Mouse (Mus musculus) thymus, adult 2 months (tissue): ENCODE results near the gene Gm20388. TPM values are rescaled to one million over a fixed set of nuclear protein-coding genes. Genes with fewer than 3 reads are reported as not detected.
"Not testable (repeated sequence)": the region's sequence is repeated elsewhere in the genome, so short reads cannot be mapped to it uniquely, and the experiment has no call there.

Experiments
- DNase-seq: peaks from one replicate; pipeline ENCODE4 v3.0.0; 2021
- H3K27ac ChIP-seq: fragments of 200-500 bp; 2 replicates; pipeline ENCODE4 v1.5.1; 2012; ENCODE audit warnings: low read length, control low read depth; ENCODE audit not compliant: control insufficient read depth, insufficient read depth
- H3K27me3 ChIP-seq: fragments of 200-500 bp; 2 replicates; pipeline ENCODE4 v1.6.1; 2012; ENCODE audit warnings: mild to moderate bottlenecking, low read length, moderate library complexity, mixed read lengths; ENCODE audit not compliant: control insufficient read depth, insufficient read depth
- H3K36me3 ChIP-seq: fragments of 200-500 bp; 2 replicates; pipeline ENCODE4 v1.6.1; 2012; ENCODE audit warnings: mild to moderate bottlenecking, low read length, moderate library complexity; ENCODE audit not compliant: control insufficient read depth, insufficient read depth
- H3K4me1 ChIP-seq: fragments of 200-500 bp; replicated peaks from 2 replicates; pipeline ENCODE4 v1.6.1; 2012; ENCODE audit warnings: low read length; ENCODE audit not compliant: control insufficient read depth, insufficient read depth
- H3K4me3 ChIP-seq: fragments of 200-500 bp; 2 replicates; pipeline ENCODE4 v1.5.1; 2012; ENCODE audit warnings: mild to moderate bottlenecking, low read length, control low read depth, moderate library complexity; ENCODE audit not compliant: control insufficient read depth, insufficient read depth
- CTCF ChIP-seq: fragments of 200-500 bp; IDR thresholded peaks from 2 replicates; pipeline ENCODE4 v1.5.1; 2012; ENCODE audit warnings: mild to moderate bottlenecking, control low read depth, low read length, moderate library complexity, borderline replicate concordance; ENCODE audit not compliant: control insufficient read depth, poor library complexity, insufficient read depth; ENCODE audit errors: extremely low read depth
- POLR2A ChIP-seq: fragments of 200-500 bp; IDR thresholded peaks from 2 replicates; pipeline ENCODE4 v1.6.1; 2012; ENCODE audit warnings: mild to moderate bottlenecking, low read length, control low read depth, moderate library complexity; ENCODE audit not compliant: control insufficient read depth, poor library complexity, insufficient read depth; ENCODE audit errors: extremely low read depth
- WGBS: fragments of 180-500 bp; shearing (Covaris S2); methylation state at CpG from one replicate; pipeline ENCODE4 v1.1.7; 2018; 5-methylcytosine and 5-hydroxymethylcytosine counted together
- polyA plus RNA-seq: library from polyadenylated mRNA; depleted of rRNA; stranded (reverse); fragments of >200 nt; gene quantifications from 2 replicates; pipeline ENCODE4 v1.2.3, GENCODE M21; 2012

Gm20388 gene
- polyA plus RNA-seq, 1 experiment = 103 TPM

GRCm38 (mm10) chr8:121128531-121129264 lies 1218.1 kb downstream of the Gm20388 start:
- Histone ChIP-seq H3K4me3 (no peak overlapping the region), H3K27me3 (peaks cover 22% of the 10 kb centered on the region), H3K36me3 (no peaks in the 10 kb centered on the region), H3K4me1 (no peaks in the 10 kb centered on the region), H3K27ac (no peak overlapping the region)
- TF ChIP-seq CTCF (no peak), POLR2A (no peak)
- no peak for DNase-seq
- 9% methylated on average over 55 of the region's 55 CpGs for WGBS

DNA sequence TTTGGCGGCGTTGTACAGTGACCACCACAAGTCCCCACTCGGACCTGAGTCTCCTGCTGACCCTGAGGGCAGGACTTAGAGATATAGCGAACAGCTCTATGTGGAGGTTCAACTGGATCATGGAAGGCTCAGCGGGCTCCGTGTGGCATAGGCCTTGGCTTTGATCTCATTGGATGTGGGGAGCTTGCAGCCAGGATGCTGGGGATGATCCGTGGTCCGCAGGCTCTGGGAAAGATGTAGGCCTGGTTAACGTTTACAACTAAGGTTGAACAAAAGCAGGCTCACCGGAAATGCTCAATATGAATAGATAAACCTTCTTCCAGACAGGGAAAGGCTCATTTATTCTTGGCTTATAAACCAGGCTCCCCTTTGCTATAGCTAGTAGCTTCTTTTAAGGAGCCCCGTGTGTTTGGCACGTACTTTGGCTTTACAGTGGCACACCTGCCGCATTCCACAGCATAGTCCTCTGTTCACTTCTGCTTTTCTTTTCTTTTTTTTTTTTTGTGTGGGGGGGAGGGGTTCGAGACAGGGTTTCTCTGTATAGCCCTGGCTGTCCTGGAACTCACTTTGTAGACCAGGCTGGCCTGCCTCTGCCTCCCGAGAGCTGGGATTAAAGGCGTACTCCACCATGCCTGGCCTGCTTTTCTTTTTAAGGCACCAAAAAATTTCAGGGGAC lies 1218.8 kb downstream of the Gm20388 start:
- Histone ChIP-seq H3K4me3 (no peak overlapping the region), H3K36me3 (no peaks in the 10 kb centered on the region), H3K4me1 (no peaks in the 10 kb centered on the region), H3K27me3 (peaks cover 20% of the 10 kb centered on the region), H3K27ac (no peak overlapping the region)
- 27% methylated on average over 16 of the region's 16 CpGs for WGBS
- TF ChIP-seq CTCF (no peak), POLR2A (no peak)
- DNase-seq = no peak

DNA sequence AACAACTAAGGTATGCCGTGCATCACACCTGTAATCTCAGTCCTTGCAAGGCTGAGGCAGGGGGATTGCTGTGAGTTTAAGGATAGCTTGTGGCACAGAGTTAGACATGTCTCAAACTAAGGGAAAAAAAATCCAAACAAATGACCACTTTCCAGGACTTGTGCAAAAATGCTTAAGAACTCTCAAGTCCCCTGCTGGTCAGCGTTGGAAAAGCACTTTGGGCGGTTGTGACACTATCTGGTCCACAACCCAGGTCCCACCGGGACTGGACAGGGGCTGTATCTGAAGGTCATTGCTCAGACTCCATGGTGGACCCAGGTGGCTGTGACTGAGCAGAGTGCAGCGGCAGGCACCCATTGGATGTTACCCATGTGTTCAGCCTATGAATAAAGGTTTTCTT lies 1219.9 kb downstream of the Gm20388 start:
- Histone ChIP-seq H3K27ac (no peak overlapping the region), H3K27me3 (peaks cover 15% of the 10 kb centered on the region)
- TF ChIP-seq POLR2A (no peak), CTCF (no peak)

GRCm38 (mm10) chr8:121132961-121133513 lies 1222.4 kb downstream of the Gm20388 start:
- no peaks in the 10 kb centered on the region for H3K36me3 ChIP-seq
- 87% methylated on average over 5 of the region's 5 CpGs for WGBS
- no peak for TF ChIP-seq CTCF
- TF ChIP-seq POLR2A = no peak
- no peak overlapping the region for H3K27ac ChIP-seq
- no peaks in the 10 kb centered on the region for H3K4me1 ChIP-seq
- peaks cover 10% of the 10 kb centered on the region; the same call in 1 of the 2 replicates for H3K27me3 ChIP-seq
- DNase-seq = no peak
- H3K4me3 ChIP-seq = no peak overlapping the region

More for the DNA sequence above, 1219.9 kb downstream of the Gm20388 start:
- H3K4me1 ChIP-seq = no peaks in the 10 kb centered on the region
- WGBS = 42% methylated on average over 5 of the region's 5 CpGs
- no peak overlapping the region for H3K4me3 ChIP-seq
- no peaks in the 10 kb centered on the region for H3K36me3 ChIP-seq
- no peak for DNase-seq

- no peak overlapping the region for H3K4me3 ChIP-seq
- H3K36me3 ChIP-seq = no peaks in the 10 kb centered on the region
- H3K27ac ChIP-seq = no peak overlapping the region
- TF ChIP-seq POLR2A = no peak
- no peak for TF ChIP-seq CTCF
- no peak for DNase-seq
- WGBS = 93% methylated on average over 10 of the region's 10 CpGs
- no peaks in the 10 kb centered on the region for H3K4me1 ChIP-seq
- peaks cover 2% of the 10 kb centered on the region; the same call in 1 of the 2 replicates for H3K27me3 ChIP-seq
Observed at GRCm38 (mm10) chr8:121134102-121134501, 1223.5 kb downstream of the Gm20388 start.

GRCm38 (mm10) chr8:121134512-121134911 lies 1223.9 kb downstream of the Gm20388 start:
- TF ChIP-seq CTCF (no peak), POLR2A (no peak)
- no peak overlapping the region for H3K27ac ChIP-seq
- no peak for DNase-seq
- WGBS = 91% methylated on average over 11 of the region's 11 CpGs
- no peaks in the 10 kb centered on the region for H3K4me1 ChIP-seq
- no peaks in the 10 kb centered on the region for H3K27me3 ChIP-seq
- no peaks in the 10 kb centered on the region for H3K36me3 ChIP-seq
- H3K4me3 ChIP-seq = no peak overlapping the region

- Histone ChIP-seq H3K4me1 (no peaks in the 10 kb centered on the region), H3K27ac (no peak overlapping the region), H3K36me3 (no peaks in the 10 kb centered on the region), H3K27me3 (no peaks in the 10 kb centered on the region), H3K4me3 (no peak overlapping the region)
- 94% methylated on average over 6 of the region's 6 CpGs for WGBS
- no peak for TF ChIP-seq CTCF
- TF ChIP-seq POLR2A = no peak
- no peak for DNase-seq
Observed at GRCm38 (mm10) chr8:121136856-121137255, 1226.2 kb downstream of the Gm20388 start.

DNA sequence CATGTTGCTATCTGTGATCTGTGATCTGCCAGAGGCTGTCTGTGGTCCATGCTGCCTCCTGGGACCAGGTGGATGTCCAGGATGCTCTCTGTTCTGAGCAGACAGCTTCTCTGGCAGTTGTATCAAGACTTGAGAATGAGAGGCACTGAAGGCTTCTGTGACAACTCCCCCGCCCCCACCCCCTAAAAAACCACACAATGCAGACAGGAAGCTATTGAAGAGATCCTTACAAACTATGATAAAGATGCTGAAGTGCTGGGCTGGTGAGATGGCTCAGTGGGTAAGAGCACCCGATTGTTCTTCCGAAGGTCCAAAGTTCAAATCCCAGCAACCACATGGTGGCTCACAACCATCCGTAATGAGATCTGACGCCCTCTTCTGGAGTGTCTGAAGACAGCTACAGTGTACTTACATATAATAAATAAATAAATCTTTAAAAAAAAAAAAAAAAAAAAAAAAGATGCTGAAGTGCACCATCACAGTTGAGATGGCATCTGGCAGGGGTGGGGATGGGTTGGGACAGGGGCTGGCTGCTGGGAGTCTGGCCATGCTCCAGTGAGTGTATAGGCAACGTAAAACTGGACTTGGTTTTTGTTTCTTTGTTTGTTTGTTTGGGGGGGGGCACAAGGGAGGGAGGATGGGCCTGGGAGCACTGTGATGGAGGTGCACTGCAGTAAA lies 1235.0 kb downstream of the Gm20388 start:
- not testable (repeated sequence) for H3K27me3 ChIP-seq, H3K36me3 ChIP-seq, H3K4me1 ChIP-seq, H3K4me3 ChIP-seq, H3K27ac ChIP-seq, DNase-seq
- 49% methylated on average over 5 of the region's 6 CpGs for WGBS
